Mouse (Mus musculus) granulocyte monocyte progenitor cell, adult 5-6 weeks (primary cell): ENCODE measurements around the gene Slc22a3. TPM values are rescaled to one million over a fixed set of nuclear protein-coding genes. Genes with fewer than 3 reads are reported as not detected.

Experiments
- ATAC-seq: replicated peaks from 2 replicates; pipeline ENCODE4 v1.8.0; 2016; ENCODE audit warnings: mild to moderate bottlenecking, moderate TSS enrichment, inconsistent platforms; ENCODE audit not compliant: poor library complexity, severe bottlenecking
- total RNA-seq, 2 experiments: library from RNA; stranded (forward) in 1 of 2; stranded (reverse) in 1 of 2; fragments of 200-712, 200-1000 nt in 1 of 2; fragments of >200 nt in 1 of 2; fragmentation: Nextera tagmentation in 1 of 2; gene quantifications; 2 replicates each; pipeline ENCODE4 v1.2.3; 2014 to 2017

The Slc22a3 gene
- total RNA-seq, 2 experiments from 2014 or later, result 2.6 to 9.1 TPM

DNA sequence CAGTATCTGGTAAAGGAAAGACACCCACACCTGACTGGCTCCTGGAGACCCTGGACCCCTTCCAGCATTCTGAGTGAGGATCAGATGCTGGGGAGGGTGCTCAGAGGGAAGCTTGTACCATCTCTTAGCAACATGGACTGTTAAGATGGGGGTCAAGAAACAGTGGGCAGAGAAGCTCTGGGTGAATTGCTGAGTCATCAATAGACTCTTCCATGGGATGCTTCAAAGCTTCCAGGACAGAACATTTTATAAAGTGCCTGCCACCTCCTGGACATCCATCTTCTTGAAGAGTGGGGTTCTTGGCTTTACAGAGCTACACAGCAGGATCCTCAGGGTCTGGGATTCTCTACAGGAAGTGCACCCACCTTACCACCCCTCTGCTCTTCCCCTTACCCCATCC lies 35.0 kb downstream of the Slc22a3 start:
- ATAC-seq, result no peak

DNA sequence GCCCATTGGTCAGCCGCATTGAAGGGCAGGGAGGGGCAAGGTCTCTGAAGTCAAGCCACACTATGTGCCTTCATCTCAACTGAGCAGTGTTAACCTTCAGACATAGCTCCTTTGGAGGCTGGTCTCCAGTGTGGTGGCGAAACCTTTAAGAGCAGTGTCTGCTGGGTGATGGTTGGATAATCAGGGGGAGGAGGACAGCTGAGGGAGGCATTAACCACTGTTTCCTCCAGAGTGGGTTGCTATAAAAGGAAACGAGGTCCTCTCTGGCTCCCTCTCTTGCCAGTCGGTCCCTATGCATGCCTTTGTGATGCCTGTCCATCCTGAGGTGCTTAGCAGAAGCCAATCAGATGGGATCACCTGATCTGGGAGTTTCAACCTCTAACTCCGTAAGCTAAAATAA lies 38.8 kb downstream of the Slc22a3 start:
- ATAC-seq, result peak; percentile 72

DNA sequence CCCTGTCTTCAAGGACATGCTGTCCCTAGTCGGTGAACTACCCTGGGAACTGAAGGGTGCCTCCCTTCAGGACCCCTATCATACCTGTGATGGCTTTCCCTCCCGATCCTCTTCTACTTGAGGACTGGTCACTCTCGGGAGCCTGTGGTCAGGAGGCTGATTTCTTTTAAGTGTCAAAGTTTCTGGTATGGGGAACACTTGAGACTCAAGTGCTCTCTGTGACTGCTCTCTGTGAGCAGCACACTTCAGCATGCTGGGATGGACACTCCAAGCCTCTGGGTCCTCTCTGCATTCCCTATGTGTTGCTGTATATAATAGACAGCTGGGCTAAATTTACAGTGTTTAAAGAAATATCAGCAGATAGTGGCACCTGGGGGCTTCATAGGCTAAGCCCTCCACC lies 39.9 kb downstream of the Slc22a3 start:
- ATAC-seq, result no peak

DNA sequence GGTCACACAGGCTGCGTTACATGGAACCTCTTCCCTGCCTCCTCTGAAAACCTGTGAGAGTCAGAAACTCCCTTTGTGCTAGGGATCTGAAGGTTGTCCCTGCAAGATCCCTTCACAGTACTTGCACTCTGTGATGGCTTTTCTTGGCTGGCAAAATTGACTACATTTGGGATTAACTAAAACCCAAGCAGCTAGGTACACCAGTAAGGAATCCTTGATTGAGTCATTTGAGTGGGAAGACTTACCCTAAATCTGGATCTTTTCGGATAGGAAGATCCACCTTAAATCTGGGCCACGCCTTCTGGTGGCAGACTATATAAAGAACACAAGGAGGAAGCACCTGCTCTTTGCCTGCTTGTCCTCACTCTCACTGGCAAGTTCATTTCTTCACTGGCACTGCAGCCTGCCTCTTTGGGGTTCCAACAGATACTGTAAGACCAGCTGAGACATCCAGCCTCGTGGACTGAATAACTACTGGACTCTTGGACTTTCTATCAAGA lies 41.0 kb downstream of the Slc22a3 start:
- ATAC-seq, result peak; percentile 42; the same call in 1 of the 2 replicates

DNA sequence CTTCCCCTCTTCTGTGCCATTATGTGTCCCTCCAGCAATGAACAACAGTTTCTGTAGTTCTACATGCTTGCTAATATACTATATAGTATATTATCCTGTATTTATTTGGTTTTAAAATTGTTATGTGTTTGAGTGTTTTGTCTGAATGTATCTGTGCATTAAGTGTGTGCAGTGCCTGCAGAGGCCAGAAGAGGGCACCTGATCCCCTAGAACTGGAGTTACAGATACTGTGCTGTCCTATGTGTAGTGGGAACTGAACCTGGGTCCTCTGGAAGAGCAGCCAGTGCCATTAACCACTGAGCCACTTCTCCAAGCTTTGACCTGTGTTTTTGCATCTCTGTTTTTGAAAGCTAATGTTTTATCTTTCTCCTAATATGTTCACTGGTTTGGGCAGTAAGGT lies 46.3 kb downstream of the Slc22a3 start:
- no peak; the same call in 1 of the 2 replicates for ATAC-seq

DNA sequence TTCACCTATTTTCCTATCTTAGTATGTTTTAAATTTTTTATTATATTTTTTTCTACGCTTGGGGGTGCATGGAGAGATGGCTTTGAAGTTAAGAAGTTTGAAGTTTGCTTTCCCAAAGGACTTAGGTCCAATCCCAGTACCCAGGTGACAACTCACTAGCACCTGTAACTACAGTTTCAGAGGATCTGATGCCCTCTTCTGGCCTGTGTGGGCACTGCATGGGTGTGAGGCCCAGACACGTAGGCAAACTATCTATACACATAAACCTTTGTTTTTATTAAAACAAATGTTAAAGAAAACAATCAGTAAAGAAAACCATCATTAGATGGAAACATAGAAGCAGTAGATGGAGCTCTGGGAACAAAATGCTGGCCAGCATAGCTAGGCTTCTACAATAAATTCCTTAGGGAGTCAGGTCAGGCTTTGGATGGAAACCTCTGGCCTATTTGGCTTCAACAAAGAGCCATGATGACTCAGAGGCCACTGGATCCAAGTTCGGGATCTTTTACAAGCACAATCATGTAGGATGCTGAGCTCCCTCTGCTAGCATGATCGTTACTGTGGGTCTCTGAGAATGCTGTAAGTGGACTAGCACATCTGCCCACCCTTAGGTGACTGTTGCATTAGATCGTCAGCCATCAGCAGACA lies 52.2 kb downstream of the Slc22a3 start:
- ATAC-seq, result 0 out of 2 replicates have a peak, but pooled peaks have one; percentile 44

DNA sequence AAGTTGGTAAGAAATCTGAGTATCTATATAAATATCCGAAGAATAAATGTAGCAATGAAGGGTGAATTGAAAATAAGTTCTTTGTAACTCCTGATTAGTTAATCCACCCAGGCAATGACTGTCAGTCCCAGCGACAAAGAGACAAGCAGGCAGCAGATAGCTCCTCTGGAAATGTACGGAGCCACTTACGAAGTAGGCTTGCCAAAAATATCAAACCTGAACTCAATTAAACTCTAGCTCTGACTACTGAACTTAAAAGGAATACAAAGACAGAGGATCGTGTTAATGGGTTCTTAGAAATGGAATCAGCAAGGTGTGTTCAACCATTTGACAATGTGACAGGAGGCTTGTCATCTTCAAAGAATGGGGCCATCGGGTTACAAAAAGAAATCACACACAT lies 53.8 kb downstream of the Slc22a3 start:
- ATAC-seq, result no peak

DNA sequence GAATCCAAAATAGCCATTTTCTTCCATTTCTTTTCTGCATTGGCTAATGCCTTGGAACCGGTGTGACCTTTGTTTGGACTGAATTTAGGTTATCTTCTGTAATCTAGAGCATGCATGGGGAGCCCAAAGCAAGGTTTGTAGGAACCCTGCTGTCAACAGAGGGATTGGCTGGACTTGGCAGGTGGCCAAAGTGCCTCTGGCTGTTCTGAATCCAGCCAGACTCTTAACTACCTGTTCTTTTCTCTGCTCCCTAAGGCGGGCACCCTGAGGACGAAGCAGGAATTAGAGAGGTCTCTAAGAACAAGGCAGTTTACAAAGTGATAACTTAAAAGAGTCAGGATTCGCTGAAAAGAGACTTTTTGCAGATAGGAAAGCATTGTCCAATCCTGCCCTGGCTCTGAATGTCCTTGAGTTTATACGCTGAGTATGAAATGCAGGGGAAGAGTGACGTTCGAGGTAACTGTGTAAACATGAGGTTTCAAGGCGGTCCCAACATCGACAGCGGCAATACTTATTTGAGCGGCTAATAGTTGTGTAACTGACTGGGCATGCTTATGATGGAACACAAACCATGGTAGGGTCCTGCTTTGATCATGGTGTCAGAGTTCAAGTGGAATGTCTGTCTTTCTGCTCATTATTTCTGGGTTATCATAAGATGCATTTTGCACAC lies 54.5 kb downstream of the Slc22a3 start:
- no peak for ATAC-seq

DNA sequence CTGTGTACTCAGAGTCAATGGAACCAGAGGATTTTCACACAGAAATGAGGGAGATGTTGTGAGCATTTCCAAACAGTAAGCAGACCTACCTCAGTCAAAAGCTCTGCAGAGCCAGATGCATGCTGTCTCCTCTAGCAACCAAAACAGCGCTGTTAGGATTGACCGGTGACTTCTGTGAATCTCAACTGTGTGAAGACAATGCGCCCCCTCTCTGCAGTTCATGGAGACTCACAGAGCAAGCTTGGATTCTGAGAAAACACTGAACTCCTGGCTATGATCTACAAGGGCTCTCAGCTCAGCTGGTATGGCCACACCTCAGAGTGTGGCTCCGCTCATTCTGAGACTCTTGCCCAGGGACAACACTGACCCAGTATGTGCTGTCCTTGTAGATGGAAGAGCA lies 56.3 kb downstream of the Slc22a3 start:
- ATAC-seq, result no peak

DNA sequence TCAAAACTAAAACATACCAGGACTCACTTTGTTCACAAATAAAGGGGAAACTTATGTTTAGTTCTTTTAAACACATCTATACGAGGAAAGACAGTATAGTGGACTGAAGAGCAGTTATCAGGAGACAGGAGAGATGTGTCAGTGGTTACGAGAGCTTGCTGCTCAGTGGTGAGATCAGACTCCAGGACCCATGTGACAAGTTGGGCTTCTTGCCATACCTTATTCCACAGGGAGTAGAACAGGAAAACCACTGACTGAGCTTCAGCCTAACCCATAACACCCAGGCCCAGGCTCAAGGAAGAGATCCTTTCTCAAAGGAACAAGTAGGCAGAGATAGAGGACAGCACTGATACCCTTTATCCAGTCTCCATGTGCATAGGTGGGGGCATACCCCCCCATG lies 62.9 kb downstream of the Slc22a3 start:
- ATAC-seq, result no peak

DNA sequence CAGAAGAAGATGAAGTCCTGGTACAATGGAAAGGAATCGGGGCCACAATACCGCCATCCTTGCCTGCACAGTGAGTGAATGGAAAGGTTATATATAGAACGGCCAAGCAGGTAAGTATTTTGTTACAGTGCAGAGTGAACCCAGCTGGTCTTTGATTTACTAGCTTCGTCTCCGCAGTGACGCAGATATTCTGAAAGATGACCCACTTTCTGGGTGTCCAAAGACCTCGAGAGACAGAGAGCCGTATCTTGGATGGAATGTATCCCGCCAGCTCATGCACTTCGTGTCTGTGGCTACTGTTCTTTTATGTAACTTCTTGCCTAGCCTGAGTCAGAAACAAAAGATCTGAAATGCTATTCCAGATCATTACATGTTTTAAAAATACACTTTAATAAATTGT lies 69.7 kb downstream of the Slc22a3 start:
- ATAC-seq, result no peak

DNA sequence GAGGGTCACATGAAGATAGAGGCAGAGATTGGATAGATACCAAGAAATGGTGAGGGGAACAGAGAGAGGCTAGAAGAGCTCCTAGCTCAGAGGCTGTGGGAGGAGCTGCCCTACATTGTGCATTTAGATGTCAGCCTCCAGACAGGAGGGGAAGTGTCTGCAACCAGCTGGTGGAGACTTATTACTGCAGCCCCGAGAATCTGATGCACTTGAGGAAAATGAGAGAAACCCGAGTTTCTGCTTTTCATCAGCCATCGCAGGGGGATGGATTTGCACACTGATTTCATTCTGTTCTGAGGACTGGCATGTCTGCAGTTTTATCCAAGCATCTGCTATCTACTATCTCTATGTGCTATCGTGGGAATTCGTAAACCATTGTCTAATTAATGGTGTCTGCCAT lies 75.8 kb downstream of the Slc22a3 start:
- ATAC-seq, result peak; percentile 66

DNA sequence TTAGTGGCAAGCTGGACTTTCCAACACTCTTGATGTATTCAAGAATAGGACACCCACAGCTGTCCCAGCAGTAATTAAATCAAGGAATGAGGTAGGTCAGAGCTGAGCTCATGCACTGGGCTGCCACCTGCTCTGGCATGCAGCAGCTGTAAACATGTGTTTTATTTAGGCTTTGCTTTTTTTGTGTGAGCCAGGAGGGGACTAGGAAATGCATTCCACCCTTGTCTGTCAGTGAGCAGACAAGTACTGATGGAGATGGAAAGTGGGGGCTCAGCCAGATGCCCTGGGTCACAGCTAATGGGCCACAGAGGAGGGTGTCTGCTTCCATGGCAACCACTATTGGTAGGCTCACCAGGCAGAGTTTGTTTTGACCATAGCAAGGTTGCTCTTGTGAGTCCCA lies 79.1 kb downstream of the Slc22a3 start:
- ATAC-seq, result no peak

DNA sequence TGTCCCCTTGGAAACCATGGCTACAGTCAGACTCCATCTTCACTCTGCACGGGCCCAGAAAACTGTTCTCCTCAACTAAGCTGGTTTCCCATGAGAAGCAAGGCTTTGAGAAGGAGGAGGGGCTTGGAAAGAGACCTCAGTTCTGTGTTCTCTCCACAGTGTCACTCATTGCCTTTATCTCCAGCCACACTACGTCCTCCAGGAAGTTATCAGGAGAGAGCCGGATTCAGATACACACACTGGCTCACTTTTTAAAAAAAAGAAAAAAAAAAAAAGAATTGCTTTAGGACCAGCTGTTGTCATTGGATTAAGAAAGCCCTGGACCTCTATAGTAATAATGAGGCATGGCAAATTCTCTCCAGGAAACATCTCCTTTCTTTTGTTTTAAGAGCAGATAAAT lies 80.3 kb downstream of the Slc22a3 start:
- ATAC-seq, result no peak

DNA sequence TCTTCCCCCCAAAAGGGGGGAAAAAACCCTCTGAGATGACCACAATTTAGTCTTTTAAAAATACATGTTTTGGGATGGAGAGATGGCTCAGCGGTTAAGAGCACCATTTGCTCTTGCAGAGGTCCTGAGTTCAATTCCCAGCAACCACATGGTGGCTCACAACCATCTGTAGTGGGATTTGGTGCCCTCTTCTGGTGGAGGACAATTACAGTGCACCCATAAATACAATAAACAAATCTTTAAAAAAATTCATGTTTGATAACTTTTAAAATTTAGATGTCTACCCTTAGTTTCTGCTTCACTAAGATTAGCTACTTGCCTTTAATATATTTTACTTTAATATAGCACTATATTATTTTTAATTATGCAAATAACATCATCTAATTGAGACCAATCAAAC lies 85.4 kb downstream of the Slc22a3 start:
- ATAC-seq, result no peak

DNA sequence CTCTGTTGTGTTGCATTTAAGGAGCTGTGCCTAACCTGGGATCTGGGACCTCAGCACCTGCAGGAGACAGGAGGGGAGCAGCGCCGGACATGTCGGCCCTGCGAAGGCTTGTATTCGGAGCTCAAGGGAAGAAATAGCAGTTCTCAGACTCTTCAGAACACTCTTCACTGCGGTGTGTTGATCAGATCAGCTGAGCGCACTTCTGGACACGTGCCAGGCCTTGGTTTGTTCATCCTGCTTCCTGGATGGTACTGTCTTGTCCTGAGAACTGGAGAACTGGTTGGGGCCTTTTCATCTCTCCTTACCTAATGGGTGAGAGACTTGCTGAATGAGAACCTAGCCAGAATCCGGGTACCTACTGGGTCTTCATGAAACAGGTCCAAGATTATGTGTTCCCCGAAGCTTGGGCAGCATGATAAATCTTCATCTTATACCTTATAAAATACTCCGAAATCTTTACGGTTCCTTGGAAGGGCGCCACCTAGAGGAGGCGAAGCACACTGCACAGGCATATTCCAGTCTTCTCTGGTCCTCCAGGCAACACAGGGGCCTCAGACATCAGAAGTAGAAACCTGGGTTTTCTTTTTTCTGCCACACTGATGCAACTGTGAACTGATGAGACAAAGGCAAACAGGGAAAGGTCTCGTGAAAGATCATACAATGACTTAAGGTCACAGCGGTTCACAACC lies 86.5 kb downstream of the Slc22a3 start:
- ATAC-seq, result 0 out of 2 replicates have a peak, but pooled peaks have one; percentile 46

DNA sequence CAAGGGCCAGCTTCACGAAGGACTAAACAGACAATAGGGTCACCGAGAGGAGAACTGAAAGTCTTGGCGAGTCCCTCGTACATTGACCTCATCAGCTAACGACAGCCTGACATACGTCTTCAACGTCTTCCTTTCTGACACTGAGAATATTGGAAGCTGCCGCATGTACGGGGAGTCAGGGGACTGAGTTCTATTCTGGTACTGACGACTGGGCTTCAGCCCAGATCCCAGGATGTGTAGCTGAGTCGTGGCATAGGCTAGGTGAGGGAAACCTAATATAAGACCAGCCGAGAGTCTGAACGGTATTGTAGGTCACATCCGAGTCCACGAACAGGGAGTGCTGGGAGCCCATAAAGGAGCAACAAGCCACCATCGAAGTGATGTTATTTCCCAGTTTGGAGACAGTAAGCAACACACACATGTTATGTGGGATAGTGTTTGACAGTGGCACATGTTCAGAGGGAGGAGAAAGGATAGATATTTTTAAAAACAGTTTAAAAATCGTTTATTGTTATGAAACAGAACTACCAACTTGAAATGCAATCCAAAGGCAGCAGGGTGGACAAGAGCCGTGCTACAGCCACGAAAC lies 87.9 kb downstream of the Slc22a3 start:
- ATAC-seq, result no peak

DNA sequence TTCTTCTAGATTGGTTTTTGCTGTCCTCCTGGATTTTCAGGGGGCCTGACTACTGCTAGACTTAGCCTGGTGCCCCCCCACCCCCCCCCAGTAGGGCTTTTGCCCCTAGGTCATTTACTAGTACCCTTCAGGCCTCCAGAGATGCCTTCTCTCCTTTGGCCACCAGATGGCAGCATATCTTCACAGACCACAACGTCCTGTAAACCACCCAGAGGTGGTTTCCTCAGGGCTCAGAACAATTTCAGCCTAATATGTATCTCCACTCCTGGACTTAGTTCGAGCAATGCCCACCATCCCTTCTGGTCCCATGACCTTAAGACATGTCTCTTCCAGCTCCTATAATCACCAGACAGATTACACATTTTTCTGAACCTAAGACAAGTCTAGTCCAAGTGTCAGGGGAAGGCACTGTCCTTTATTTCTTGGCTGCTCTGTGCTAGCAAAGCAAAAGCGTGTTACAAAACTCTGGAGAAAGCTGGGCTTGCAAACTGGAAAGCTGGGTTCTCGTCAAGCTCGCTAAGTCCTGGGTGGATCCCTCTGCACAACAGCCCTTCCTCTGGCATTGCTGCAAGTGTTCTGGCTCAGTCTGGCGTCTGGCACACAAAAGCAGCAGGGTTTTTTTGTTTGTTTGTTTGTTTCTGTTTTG lies 91.1 kb downstream of the Slc22a3 start:
- peak; percentile 73; the same call in 1 of the 2 replicates for ATAC-seq

DNA sequence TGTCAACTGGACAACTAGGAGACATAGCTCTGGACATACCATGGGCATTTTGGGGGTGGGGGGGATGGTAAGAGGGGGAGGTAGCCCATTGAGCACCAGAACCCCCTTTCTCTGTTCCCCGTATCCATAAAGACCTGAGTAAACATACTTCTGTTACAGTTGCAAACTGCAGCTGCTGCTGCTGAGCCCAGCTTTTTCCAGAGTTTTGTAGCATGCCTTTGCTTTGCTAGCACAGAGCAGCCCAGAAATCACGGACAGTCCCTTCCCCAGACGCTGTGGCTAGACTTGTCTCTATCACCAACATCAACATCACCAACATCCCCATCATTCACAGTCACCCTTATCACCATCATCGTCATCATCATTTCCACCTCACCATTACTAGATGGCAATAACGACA lies 91.8 kb downstream of the Slc22a3 start:
- no peak for ATAC-seq

DNA sequence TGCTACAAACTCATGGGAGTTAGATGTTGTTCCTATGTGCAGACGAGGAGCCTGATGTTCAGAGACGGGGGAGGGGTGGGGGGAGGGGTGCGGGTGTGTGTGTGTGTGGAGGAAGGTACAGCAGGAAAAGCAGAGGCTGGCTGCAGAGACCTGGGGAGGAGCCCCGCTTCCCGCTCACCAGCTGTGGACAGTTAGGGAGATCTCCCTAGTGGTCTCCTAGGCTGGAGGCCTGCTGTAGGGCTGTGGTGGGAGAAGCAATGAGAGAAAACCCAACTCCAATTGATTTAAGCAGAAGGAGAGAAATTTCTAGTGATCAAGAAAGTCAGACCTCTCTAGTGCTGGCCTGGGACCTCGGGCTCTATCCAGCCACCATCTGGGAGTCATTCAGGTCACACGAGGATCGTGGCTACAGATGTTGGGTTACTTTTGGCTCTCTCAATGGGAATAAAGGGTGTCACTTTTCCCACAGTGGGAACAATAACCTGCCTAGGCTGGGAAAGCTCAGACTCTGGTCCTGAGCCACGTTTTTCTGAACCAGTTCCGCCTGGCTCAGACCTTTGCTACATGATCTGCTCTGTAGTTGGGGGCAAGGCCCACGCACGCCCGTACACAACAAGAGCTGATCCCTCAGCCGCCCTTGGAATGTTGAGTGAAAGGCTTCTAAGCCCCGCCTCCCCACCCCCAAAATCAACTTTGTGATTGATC lies 92.3 kb downstream of the Slc22a3 start:
- no peak for ATAC-seq
